Mouse (Mus musculus) heart, adult 2 months (tissue): ENCODE results near the gene Acaa1b.

Experiments used
- CTCF ChIP-seq: fragments of 200-600 bp; IDR thresholded peaks from 2 replicates; pipeline ENCODE4 v1.8.1; 2022; ENCODE audit warnings: antibody characterized with exemption, mild to moderate bottlenecking, moderate library complexity
- EP300 ChIP-seq: fragments of 200-500 bp; IDR thresholded peaks from 2 replicates; pipeline ENCODE4 v1.6.1; 2011; ENCODE audit warnings: low read depth, low read length, control low read depth; ENCODE audit not compliant: insufficient read depth
- POLR2A ChIP-seq: fragments of 200-500 bp; IDR thresholded peaks from 2 replicates; pipeline ENCODE4 v1.6.1; 2011; ENCODE audit warnings: mild to moderate bottlenecking, low read depth, low read length, control low read depth; ENCODE audit not compliant: insufficient read depth

DNA sequence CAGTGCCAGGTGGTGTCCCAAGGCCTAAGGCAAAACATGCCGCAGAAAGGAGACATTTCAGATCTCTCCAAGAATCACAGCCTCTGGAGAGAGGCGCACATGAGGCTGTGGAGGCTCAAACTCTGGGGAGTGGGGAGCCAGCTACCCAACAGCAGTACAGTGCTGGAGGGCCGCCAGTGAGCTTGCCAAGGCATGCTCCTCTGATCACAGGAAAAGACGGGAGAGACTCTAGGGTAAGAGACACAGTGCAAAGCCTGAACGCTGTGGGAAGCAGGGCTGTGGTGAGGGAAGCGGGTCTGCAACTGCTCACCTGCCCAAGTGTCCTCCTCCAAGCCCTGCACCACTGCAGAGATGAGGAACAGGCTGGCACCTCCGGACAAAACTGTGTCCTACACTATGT lies 1.1 kb downstream of the Acaa1b start:
- TF ChIP-seq EP300 (no peak), CTCF (no peak), POLR2A (no peak)
